Mouse (Mus musculus) skeletal muscle tissue, adult 2 months (tissue): ENCODE data around the gene Aff1.
A peak's percentile ranks its signal among the peaks of the same experiment; 100 is the strongest.

Source experiments
- DNase-seq: peaks from one replicate; pipeline ENCODE4 v3.0.0-alpha.2; 2012; ENCODE audit warnings: low read depth, low spot score

Gene Aff1

GRCm38 (mm10) chr5:103772252-103772651, 80.1 kb downstream of the Aff1 start:
- DNase-seq = no peak

DNA sequence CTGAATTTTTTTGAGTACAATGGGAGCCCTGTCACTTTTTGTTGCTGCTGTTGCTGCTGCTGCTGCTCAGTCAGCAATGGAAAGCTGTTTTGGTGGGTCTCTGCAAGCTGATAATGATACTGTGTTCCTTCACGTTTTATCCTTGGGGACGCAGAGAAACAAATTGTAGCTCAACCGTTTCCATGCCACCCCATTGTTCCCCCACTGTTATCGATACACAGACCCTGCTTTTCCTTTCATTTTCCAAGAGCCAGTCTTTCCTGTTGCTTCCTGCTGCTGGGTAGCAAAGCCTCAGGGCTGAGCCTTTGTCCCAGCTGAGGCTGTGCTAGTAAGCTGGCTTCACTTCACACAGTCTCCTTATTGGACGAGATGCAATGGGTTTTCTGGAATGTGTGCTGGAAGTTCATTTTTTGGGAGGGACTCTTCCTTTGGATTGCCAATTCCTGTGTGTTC, 81.0 kb downstream of the Aff1 start:
- peak; percentile 76 for DNase-seq

GRCm38 (mm10) chr5:103774703-103775333, 82.6 kb downstream of the Aff1 start:
- peak; percentile 64 for DNase-seq

- peak; percentile 74 for DNase-seq
Observed at GRCm38 (mm10) chr5:103775429-103775828, 83.3 kb downstream of the Aff1 start.

DNA sequence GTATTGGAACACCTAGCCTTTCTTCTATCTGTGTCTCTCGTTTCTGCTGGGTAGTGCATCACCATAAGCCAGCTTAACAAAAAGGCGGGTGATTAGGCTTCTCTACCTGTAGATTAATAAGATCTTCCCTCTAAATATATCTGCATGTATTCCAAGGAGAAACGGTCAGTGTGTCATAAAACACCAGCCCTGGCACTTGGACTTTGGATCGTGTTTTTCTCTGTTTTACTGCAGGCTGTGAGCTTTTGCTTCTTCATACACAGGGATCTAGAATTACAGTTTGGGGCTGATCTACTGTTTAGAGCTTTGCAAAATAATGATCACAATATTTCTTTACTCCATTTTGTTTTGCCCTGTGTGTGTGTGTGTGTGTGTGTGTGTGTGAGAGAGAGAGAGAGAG, 84.7 kb downstream of the Aff1 start:
- DNase-seq = no peak

DNA sequence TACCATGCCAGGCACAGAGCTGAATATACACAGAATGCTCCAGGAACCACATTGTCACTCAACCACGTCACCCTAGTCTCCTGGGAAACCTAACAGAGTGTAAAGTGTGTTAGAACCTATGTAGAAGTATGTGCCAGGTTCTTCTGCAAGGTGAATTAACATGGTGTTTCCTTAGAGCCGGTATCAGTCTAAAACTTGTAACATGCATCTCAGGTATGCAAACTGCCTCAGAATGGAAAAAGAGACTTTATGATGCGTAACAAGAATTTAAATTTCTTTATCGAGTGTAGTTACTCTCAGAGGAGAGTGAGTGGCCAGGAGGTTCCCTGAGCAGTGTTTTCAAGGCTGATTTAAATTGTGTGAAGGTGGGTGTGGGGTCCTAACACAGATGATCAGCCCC, 85.3 kb downstream of the Aff1 start:
- DNase-seq = no peak

DNA sequence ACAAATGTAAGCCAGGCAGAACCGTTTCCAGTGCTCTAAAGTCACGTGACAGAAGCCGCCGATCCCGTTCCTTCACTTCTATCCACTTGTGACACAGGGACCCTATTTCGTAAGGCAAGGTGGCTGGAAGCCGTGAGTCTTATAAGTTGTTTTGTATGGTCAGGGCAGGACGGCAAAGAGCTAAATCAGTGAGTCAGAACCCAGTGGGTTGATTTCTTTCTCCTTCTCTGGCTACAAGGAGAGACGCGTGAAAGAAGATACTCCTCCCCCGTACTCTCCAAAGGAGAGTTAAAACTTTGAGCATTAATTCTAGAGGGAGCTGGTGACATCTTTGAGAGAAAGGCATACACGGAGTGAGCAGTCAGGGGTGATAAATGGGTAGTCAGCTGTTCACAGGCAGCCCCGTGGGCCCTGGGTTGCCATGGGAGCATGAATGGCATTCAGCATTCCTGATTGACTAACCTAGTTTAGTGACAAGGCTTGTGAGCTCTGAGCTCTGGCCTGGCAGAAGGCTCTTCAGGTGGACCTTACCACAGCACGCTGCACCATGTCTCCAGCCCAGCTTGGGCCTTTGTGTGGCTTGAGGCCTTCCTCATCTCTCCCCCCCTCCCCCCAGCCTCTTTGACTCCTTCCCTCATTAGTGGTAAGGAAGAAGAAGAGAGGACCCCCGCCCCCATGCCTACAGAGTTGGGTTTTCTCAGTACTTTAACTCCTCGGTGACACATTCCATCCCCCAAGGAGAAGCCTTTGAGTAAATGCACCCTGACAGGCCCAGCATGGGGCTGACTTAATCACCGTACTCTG, 86.3 kb downstream of the Aff1 start:
- DNase-seq = peak; percentile 66

- no peak for DNase-seq
Observed at GRCm38 (mm10) chr5:103779836-103780235, 87.7 kb downstream of the Aff1 start.

DNA sequence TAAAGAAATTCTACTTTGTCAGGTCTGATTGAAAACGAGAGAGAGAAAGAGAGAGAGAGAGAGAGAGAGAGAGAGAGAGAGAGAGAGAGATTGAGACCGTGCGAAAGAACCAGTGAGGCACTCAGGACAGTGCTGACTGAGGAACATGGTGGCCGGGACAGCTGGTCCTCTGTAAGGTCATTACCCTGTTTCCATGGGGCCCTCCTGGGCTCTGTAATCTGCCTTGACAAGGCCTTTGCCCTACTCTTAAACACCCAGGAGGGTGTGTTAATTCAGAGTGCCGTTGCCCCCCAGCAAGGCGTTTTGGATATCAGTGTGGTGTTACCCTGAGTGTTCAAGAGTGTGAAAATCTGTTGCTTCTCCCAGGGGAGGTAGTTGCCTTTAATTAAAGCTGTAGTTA, 88.1 kb downstream of the Aff1 start:
- DNase-seq = no peak

GRCm38 (mm10) chr5:103780836-103781235, 88.7 kb downstream of the Aff1 start:
- no peak for DNase-seq

DNA sequence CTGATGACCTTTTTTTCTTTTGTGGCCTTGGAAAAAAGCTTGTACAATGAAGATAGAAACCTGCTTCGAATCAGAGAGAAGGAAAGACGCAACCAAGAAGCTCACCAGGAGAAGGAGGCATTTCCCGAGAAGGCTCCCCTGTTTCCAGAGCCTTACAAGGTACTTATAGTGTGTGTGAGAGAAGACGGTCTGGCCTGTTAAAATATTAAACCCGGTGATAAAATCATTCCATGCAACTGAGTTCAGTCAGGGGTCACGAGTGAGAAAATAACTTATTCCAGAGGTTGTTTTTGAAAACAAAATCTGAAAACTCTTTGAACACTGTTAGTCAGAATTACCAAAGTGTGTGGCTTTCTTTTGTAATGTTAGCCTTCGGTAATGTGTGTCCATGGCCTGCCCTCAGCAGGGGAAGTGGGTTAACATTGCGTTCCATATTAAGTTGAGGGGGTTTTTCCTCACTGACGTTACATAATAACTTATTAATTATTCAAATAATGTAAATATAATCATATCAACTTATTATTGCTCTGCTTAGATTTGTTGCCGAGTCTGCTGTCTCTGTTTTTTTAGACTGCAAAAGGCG, 91.0 kb downstream of the Aff1 start:
- DNase-seq = no peak

DNA sequence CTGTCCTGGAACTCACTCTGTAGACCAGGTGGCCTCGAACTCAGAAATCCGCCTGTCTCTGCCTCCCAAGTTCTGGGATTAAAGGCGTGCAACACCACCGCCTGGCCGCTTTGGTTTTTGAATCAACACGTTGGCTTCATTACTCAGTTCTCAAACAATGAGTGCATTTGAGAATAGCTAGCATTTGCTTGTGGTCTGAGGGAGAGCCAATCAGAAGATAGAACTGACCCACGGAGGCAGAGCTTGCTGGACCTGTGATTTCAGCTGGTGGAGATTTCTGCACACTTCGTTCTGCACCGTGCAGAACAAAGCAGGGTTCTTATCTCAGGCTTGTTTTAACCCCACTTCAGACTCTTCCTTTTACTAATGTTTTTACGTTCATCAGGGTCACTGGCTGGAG, 93.9 kb downstream of the Aff1 start:
- no peak for DNase-seq

DNA sequence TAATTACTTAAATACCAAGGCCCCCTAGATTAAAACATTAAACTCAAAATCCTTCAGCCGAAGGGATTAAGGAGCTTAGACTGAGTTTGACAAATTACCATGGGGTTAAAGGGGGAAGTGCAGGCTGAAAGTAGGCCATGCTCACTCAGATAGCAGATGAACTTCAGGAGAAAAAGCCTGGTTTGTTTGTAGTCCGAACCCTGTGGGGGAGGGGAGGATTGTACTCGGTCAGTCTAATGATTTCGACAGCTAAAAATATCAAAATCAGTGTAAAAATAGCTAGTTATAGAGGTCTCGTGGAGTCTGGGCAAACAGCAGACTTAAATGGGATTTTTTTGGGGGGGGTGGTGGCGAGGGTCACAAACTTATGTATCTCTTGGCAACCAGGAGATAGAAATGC, 96.3 kb downstream of the Aff1 start:
- DNase-seq = no peak

DNA sequence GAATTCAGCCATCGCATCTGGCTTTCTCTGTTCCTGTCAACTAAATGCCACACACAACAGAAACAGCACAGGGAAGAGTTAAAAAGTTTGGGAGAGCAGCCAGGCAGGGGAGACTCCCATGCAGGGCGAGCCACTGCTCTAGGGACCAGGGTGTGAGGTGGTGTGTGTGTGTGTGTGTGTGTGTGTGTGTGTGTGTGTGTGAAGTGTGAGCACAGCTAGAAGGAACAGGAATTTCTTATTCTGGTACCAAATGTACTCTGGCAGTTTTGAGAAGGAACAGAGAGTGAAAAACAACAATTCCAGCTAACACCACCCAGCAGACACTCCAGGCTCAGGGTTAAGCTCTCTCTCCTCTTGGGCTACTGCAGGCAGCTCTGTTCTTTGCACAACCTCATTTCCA, 96.8 kb downstream of the Aff1 start:
- peak; percentile 81 for DNase-seq

- DNase-seq = peak; percentile 89
Observed at GRCm38 (mm10) chr5:103789619-103790116, 97.5 kb downstream of the Aff1 start.

DNA sequence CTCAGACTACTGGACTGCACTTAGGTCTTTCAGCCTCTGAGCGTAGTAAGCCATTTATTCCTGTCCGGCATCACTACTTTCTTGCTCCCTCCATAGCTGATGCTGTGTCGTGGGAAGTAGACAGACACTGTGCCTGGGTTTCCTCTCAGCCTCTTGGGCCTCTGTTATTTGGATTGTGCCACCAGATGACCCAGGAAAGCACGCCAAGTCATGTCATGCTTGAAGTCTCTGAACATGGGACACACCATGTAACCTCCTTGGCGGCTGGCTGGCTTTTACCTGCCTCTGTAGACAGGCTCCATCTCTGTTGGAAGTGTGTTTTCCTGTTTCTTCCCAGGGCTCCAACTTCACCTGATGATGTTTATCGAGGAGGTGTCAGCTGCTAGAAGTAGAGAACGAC, 99.6 kb downstream of the Aff1 start:
- no peak for DNase-seq

DNA sequence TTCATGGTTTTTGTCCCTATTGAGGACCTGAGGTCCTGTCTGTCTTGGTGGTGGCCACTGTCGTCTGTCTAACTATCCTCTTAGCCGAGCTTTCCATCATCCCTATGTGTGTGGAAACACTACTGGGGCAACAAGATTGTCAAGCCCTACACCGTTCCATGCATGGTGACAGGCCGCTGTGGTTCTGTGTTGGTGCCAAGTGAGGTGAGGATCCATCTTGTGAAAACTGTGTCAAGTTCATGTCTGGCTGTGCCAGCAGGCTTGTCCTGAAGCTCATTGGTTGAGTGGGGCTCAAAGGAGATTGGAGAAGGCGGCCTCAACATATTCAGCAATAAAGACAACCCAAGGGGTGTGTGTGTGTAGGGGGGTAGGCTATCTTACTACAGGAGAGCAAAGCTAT, 102.9 kb downstream of the Aff1 start:
- no peak for DNase-seq

DNA sequence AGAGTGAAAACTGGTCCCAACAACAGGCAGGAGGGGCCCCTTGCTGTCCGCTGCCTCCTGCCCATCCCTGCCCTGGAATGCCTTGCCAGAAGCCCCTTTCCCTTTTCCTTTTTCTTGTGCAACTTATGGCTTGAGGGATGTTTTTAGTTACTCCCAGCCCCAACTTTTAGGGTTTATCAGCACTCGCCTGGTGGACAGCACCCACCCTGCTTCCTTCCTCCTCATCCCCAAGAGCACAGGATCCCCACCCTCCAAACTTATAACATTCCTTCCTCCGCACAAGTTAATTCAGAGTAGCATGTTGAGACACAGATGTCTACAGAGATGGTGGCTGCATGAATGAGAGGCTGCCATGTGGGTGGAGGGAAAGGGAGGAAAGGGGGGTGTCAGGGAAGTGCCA, 103.9 kb downstream of the Aff1 start:
- no peak for DNase-seq

DNA sequence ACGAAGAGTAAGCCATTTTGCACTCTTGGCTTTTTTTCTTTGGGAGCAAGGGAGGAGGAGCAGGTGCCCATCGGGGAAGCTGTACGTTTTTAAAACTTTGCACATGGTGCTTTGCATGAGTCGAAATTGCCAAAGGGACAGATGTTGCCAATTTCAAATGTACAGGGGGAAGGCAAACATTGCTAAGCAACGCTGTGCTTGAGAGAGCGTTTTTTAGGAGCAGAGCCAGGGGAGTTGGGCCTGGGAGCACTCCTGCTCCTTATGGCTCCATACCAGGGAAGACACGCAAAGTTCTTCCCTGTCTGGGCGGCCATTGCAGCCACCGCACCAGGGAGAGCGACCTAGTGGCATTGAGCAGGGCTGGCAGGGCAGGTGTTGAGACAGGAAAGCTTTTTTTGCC, 105.6 kb downstream of the Aff1 start:
- no peak for DNase-seq

GRCm38 (mm10) chr5:103799438-103799837, 107.3 kb downstream of the Aff1 start:
- DNase-seq = no peak

DNA sequence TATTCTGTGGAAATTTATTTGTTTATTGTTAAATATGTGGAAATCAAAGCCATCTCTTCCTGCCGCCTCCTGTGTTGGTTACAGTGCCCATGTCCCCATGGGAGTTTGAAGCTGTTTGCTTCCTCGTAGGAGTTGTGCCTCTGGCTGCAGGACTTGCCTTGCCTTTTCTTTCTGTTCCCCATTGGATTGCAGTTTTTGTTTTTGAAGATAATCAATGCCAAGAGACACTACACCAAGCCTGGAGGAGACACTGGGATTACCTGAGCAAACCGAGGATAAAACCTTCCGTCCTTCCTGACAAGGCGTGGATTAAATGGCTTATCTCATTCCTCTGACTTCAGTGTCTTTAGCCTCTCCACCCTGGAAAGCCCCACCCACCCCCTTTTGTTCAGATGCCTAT, 107.8 kb downstream of the Aff1 start:
- DNase-seq = no peak

DNA sequence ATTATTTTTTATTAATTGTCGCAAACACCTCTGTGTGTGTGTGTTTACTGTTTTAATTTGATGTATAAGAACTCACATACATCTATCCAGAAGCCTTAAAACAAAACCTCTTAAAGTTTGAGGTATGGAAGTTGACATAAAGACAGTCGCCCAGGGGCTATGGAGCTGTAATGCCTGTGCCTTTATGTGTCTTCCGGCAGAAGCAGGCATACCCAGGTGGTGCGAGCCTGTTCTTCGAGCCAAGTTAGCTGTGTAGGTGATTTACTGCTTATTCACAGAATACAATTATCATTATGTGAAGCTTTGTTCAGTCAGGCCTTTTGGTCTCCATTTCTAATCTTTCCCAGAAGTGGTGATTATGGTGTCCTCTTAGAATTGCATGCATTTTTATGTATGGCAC, 111.2 kb downstream of the Aff1 start:
- DNase-seq = no peak
